Mouse (Mus musculus) MEL (cell line): ENCODE results near the gene Cebpg.

ENCODE experiments used
- CTCF ChIP-seq, 3 experiments: IDR thresholded peaks in 2 of 3; conservative IDR thresholded peaks in 1 of 3; 2 replicates each; pipeline ENCODE4 v1.5.1; 2011 to 2012; ENCODE audit warnings: low read length in 3 of 3, low read depth in 2 of 3, mild to moderate bottlenecking in 2 of 3, improper control_type of control experiment in 1 of 3, inconsistent platforms in 1 of 3, mixed read lengths in 1 of 3, moderate library complexity in 1 of 3; ENCODE audit not compliant: control insufficient read depth in 1 of 3, insufficient read depth in 1 of 3, poor library complexity in 1 of 3, severe bottlenecking in 1 of 3
- EP300 ChIP-seq, 2 experiments: IDR thresholded peaks; 2 replicates each; pipeline ENCODE4 v1.6.1; 2011; ENCODE audit warnings: improper control_type of control experiment in 2 of 2, low read length in 2 of 2, low read depth in 1 of 2, mild to moderate bottlenecking in 1 of 2
- GABPA ChIP-seq: IDR thresholded peaks from 2 replicates; pipeline ENCODE4 v1.6.1; 2012; ENCODE audit warnings: low read depth, mild to moderate bottlenecking, inconsistent platforms, low read length, improper control_type of control experiment, moderate library complexity
- MYC ChIP-seq: IDR thresholded peaks from 2 replicates; pipeline ENCODE4 v1.6.1; 2011; ENCODE audit warnings: low read depth, mild to moderate bottlenecking, low read length, improper control_type of control experiment, moderate library complexity
- POLR2A ChIP-seq, 2 experiments: IDR thresholded peaks; 2 replicates each; pipeline ENCODE4 v1.6.1; 2011 to 2012; ENCODE audit warnings: low read length in 2 of 2, mild to moderate bottlenecking in 2 of 2, control low read depth in 1 of 2, improper control_type of control experiment in 1 of 2, low read depth in 1 of 2, moderate library complexity in 1 of 2; ENCODE audit not compliant: control insufficient read depth in 1 of 2, insufficient read depth in 1 of 2, poor library complexity in 1 of 2
- POLR2AphosphoS5 ChIP-seq: IDR thresholded peaks from 2 replicates; pipeline ENCODE4 v1.6.1; 2012; ENCODE audit warnings: low read depth, borderline replicate concordance, mild to moderate bottlenecking, inconsistent platforms, low read length, moderate library complexity, mixed read lengths
- SMC3 ChIP-seq: IDR thresholded peaks from 2 replicates; pipeline ENCODE4 v1.6.1; 2011; ENCODE audit warnings: low read depth, low read length, improper control_type of control experiment
- TBP ChIP-seq: IDR thresholded peaks from 2 replicates; pipeline ENCODE4 v1.8.0; 2011; ENCODE audit warnings: low read depth, low read length, improper control_type of control experiment
- TCF12 ChIP-seq: IDR thresholded peaks from 2 replicates; pipeline ENCODE4 v1.6.1; 2014; ENCODE audit warnings: low read depth, mild to moderate bottlenecking, inconsistent platforms, low read length, improper control_type of control experiment, moderate library complexity
- USF1 ChIP-seq: IDR thresholded peaks from 2 replicates; pipeline ENCODE4 v1.6.1; 2014; ENCODE audit warnings: low read depth, mild to moderate bottlenecking, inconsistent platforms, low read length, improper control_type of control experiment, moderate library complexity

- TF ChIP-seq TBP (no peak), USF1 (no peak), POLR2A (IDR thresholded peaks at IDR 0.05; ENCODE audit: control insufficient read depth in 1 of 2, insufficient read depth in 1 of 2, low read depth in 1 of 2, low read length in 2 of 2, poor library complexity in 1 of 2) (no peak), GABPA (no peak), MYC (no peak), CTCF (IDR thresholded peaks at IDR 0.05 in 2 of 3, conservative IDR thresholded peaks at IDR 0.05 in 1 of 3; ENCODE audit: control insufficient read depth in 1 of 3, insufficient read depth in 1 of 3, low read depth in 2 of 3, low read length in 3 of 3, poor library complexity in 1 of 3, severe bottlenecking in 1 of 3) (no peak), SMC3 (no peak), EP300 (IDR thresholded peaks at IDR 0.05; ENCODE audit: low read depth in 1 of 2, low read length in 2 of 2) (no peak), POLR2AphosphoS5 (no peak), TCF12 (no peak)
Measured at GRCm38 (mm10) chr7:35081406-35082104, 25.2 kb upstream of the Cebpg start.
